Mouse (Mus musculus) megakaryocyte, embryonic 14.5 days (primary cell): ENCODE measurements around the gene Zbed5.

Experiments
- FLI1 ChIP-seq: IDR thresholded peaks from 2 replicates; pipeline ENCODE4 v1.6.1; 2012; ENCODE audit warnings: low read length, inconsistent platforms, mixed read lengths
- GATA1 ChIP-seq: IDR thresholded peaks from 3 replicates; pipeline ENCODE4 v1.6.1; 2012; ENCODE audit warnings: mixed read lengths, low read length, inconsistent platforms, borderline replicate concordance

GRCm38 (mm10) chr5:129947528-129948033 is 52.1 kb downstream of the Zbed5 start:
- TF ChIP-seq GATA1 (no peak), FLI1 (no peak)
